Mouse (Mus musculus): ENCODE data around the gene Atp6v0d1. TPM values are rescaled to one million over a fixed set of nuclear protein-coding genes. Genes with fewer than 3 reads are reported as not detected.

Atp6v0d1 gene
- total and polyA plus RNA-seq, 3 experiments = 51.1 to 83.8 TPM; not detected in 1

- no peaks in the 10 kb centered on the region for H3K9me3 ChIP-seq (replicated peaks; ENCODE audit: insufficient read depth, low read length)
- H3K27ac ChIP-seq (ENCODE audit: control insufficient read depth, low read depth, low read length) = peak overlapping the region; percentile 94
- H3K36me3 ChIP-seq (ENCODE audit: control insufficient read depth in 1 of 2, insufficient read depth in 2 of 2, low read length in 2 of 2) = peaks cover 12 to 37% of the 10 kb centered on the region in 2 experiments
- peaks cover 21 to 44% of the 10 kb centered on the region in 2 experiments for H3K4me1 ChIP-seq (ENCODE audit: control insufficient read depth in 1 of 2, insufficient read depth in 2 of 2, low read length in 2 of 2)
- H3K4me3 ChIP-seq (ENCODE audit: control insufficient read depth in 1 of 2, insufficient read depth in 1 of 2, low read depth in 2 of 2, low read length in 2 of 2) = no peak overlapping the region; a peak in 1 of 4 replicates
- peaks cover 73% of the 10 kb centered on the region for H3K79me2 ChIP-seq (ENCODE audit: control insufficient read depth, insufficient read depth, low read length, poor library complexity)
- no peaks in the 10 kb centered on the region for H3K27me3 ChIP-seq (ENCODE audit: control insufficient read depth in 1 of 2, insufficient read depth in 2 of 2, low read length in 2 of 2)
- DNase-seq (ENCODE audit: low read depth, low spot score) = peak; percentile 93
- H3K9ac ChIP-seq (ENCODE audit: control insufficient read depth, low read depth, low read length, poor library complexity, severe bottlenecking) = peak overlapping the region; percentile 27; the same call in 1 of the 2 replicates
- TF ChIP-seq GATA1 (IDR thresholded peaks at IDR 0.05; ENCODE audit: low read depth, low read length) (peak; percentile 96), POLR2AphosphoS2 (IDR thresholded peaks at IDR 0.05; ENCODE audit: low read length) (no peak; the same call in 1 of the 2 replicates), NELFE (IDR thresholded peaks at IDR 0.05; ENCODE audit: low read depth, low read length) (0 out of 2 replicates have a peak, but pooled peaks have one; percentile 37), TCF12 (IDR thresholded peaks at IDR 0.05; ENCODE audit: low read depth, low read length) (peak; percentile 99), EP300 (IDR thresholded peaks at IDR 0.05; ENCODE audit: low read depth in 1 of 2, low read length in 2 of 2) (peak; percentile 100), MEF2A (IDR thresholded peaks at IDR 0.05; ENCODE audit: extremely low read depth, insufficient replicate concordance, low read depth, low read length, poor library complexity, severe bottlenecking) (no peak), CHD2 (IDR thresholded peaks at IDR 0.05; ENCODE audit: low read length) (peak; percentile 45; the same call in 1 of the 2 replicates), TAL1 (IDR thresholded peaks at IDR 0.05; ENCODE audit: low read length) (peak; percentile 98), POLR2A (IDR thresholded peaks at IDR 0.05; ENCODE audit: control insufficient read depth in 1 of 2, insufficient read depth in 1 of 2, low read depth in 1 of 2, low read length in 2 of 2, poor library complexity in 1 of 2) (peak in 1 of 2 experiments; percentile 39; a peak in 1 of 4 replicates), GABPA (IDR thresholded peaks at IDR 0.05; ENCODE audit: low read depth, low read length) (no peak), POLR2AphosphoS5 (IDR thresholded peaks at IDR 0.05; ENCODE audit: borderline replicate concordance, low read depth, low read length) (no peak), ZNF384 (IDR thresholded peaks at IDR 0.05; ENCODE audit: low read depth, low read length) (no peak), ETS1 (IDR thresholded peaks at IDR 0.05; ENCODE audit: low read depth, low read length) (peak; percentile 95), MAZ (IDR thresholded peaks at IDR 0.05; ENCODE audit: low read depth, low read length) (peak; percentile 59; the same call in 1 of the 2 replicates), MXI1 (IDR thresholded peaks at IDR 0.05; ENCODE audit: low read depth, low read length) (peak; percentile 81; the same call in 1 of the 2 replicates), MAFK (IDR thresholded peaks at IDR 0.05; ENCODE audit: borderline replicate concordance, low read depth, low read length) (peak; percentile 64; the same call in 1 of the 2 replicates), TBP (IDR thresholded peaks at IDR 0.05; ENCODE audit: low read depth, low read length) (peak; percentile 57; the same call in 1 of the 2 replicates), UBTF (IDR thresholded peaks at IDR 0.05; ENCODE audit: borderline replicate concordance, insufficient read depth, low read depth, low read length) (no peak), ZMIZ1 (IDR thresholded peaks at IDR 0.05; ENCODE audit: low read depth, low read length) (peak; percentile 44; the same call in 1 of the 2 replicates), MYC (IDR thresholded peaks at IDR 0.05; ENCODE audit: low read depth, low read length) (peak; percentile 86; the same call in 1 of the 2 replicates), CHD1 (IDR thresholded peaks at IDR 0.05; ENCODE audit: low read depth, low read length) (no peak; the same call in 1 of the 2 replicates), E2F4 (IDR thresholded peaks at IDR 0.05; ENCODE audit: borderline replicate concordance, low read depth, low read length) (peak; percentile 65; the same call in 1 of the 2 replicates), BHLHE40 (IDR thresholded peaks at IDR 0.05; ENCODE audit: borderline replicate concordance, low read depth, low read length) (no peak), SIN3A (IDR thresholded peaks at IDR 0.05; ENCODE audit: low read length) (peak; percentile 97), CTCF (IDR thresholded peaks at IDR 0.05 in 2 of 3, conservative IDR thresholded peaks at IDR 0.05 in 1 of 3; ENCODE audit: control insufficient read depth in 1 of 3, insufficient read depth in 1 of 3, low read depth in 2 of 3, low read length in 3 of 3, poor library complexity in 1 of 3, severe bottlenecking in 1 of 3) (no peak), MYB (IDR thresholded peaks at IDR 0.05; ENCODE audit: low read depth, low read length) (peak; percentile 100), RCOR1 (IDR thresholded peaks at IDR 0.05; ENCODE audit: low read depth, low read length) (peak; percentile 83), KAT2A (conservative IDR thresholded peaks at IDR 0.05; ENCODE audit: low read depth, low read length) (peak; percentile 35; the same call in 1 of the 2 replicates), USF2 (IDR thresholded peaks at IDR 0.05; ENCODE audit: borderline replicate concordance in 1 of 2, insufficient read depth in 1 of 2, low read depth in 1 of 2, low read length in 2 of 2) (no peak), ZC3H11A (IDR thresholded peaks at IDR 0.05; ENCODE audit: low read depth, low read length) (no peak), NRF1 (IDR thresholded peaks at IDR 0.05; ENCODE audit: insufficient read depth, low read depth, low read length, poor library complexity, severe bottlenecking) (no peak), RAD21 (IDR thresholded peaks at IDR 0.05; ENCODE audit: low read depth, low read length) (no peak), SMC3 (IDR thresholded peaks at IDR 0.05; ENCODE audit: low read depth, low read length) (no peak), MAX (IDR thresholded peaks at IDR 0.05; ENCODE audit: low read length) (peak; percentile 48; the same call in 1 of the 2 replicates), USF1 (IDR thresholded peaks at IDR 0.05; ENCODE audit: low read depth, low read length) (no peak), JUND (IDR thresholded peaks at IDR 0.05; ENCODE audit: low read depth, low read length) (no peak), ELF1 (IDR thresholded peaks at IDR 0.05; ENCODE audit: low read depth, low read length) (no peak)
Measured at GRCm38 (mm10) chr8:105609355-105609754, 43.5 kb upstream of the Atp6v0d1 start.

Measured in MEL (cell line).